Mouse (Mus musculus): Measurements from ENCODE around the gene Khsrp.

DNA sequence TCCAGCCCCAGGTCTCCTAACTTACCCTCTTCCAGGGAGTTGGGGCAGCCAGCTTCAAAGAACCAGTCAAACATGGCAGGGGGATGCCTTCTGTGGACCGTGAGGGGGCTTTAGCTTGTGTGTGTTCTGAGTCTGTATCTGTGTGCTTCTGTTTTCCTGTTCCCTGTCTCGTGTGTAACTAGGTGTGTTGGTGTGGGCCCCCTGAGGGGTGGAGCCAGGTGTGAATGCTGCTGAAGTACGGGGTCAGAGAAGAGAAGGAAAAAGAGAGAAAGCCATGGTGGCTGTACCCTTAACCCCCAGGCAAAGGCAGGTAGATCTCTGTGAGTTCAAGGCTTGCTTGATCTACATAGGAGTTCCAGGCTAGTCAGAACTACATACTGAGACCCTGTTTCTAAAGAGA, 45.6 kb upstream of the Khsrp start:
- TF ChIP-seq POLR2A (IDR thresholded peaks at IDR 0.05; ENCODE audit: borderline replicate concordance, control insufficient read depth, low read depth, low read length) = no peak
- TF ChIP-seq CTCF (IDR thresholded peaks at IDR 0.05; ENCODE audit: control insufficient read depth, insufficient read depth, low read length) = no peak
